Mouse (Mus musculus) forebrain, embryonic 15.5 days (tissue): ENCODE measurements at regions not wholly inside any gene's neighbourhood (a gene's known extent, or its start where the extent isn't known, plus 50 kb on each side); places are given as distances from the start of the nearest gene placed in this dataset.

ENCODE experiments used
- ATAC-seq: fragments of 200-750 bp; cut with Nextera tagmentation; replicated peaks from 2 replicates; pipeline ENCODE4 v1.8.0; 2017; ENCODE audit warnings: mild to moderate bottlenecking, moderate TSS enrichment, moderate library complexity
- H3K27ac ChIP-seq: fragments of 300-500 bp; sonication (generic); replicated peaks from 2 replicates; pipeline ENCODE4 v1.5.1; 2015; ENCODE audit warnings: mild to moderate bottlenecking, inconsistent platforms
- H3K27me3 ChIP-seq: fragments of 300-500 bp; sonication (generic); 2 replicates; pipeline ENCODE4 v1.6.1; 2015; ENCODE audit warnings: inconsistent platforms
- H3K36me3 ChIP-seq: fragments of 300-500 bp; sonication (generic); 2 replicates; pipeline ENCODE4 v1.6.1; 2015; ENCODE audit warnings: mild to moderate bottlenecking, inconsistent platforms
- H3K4me1 ChIP-seq: fragments of 300-500 bp; sonication (generic); 2 replicates; pipeline ENCODE4 v1.6.1; 2015; ENCODE audit warnings: inconsistent platforms
- H3K4me2 ChIP-seq: fragments of 300-500 bp; sonication (generic); replicated peaks from 2 replicates; pipeline ENCODE4 v1.6.1; 2015; ENCODE audit warnings: mild to moderate bottlenecking, inconsistent platforms
- H3K4me3 ChIP-seq: fragments of 300-500 bp; sonication (generic); 2 replicates; pipeline ENCODE4 v1.5.1; 2015; ENCODE audit warnings: mild to moderate bottlenecking, inconsistent platforms
- H3K9ac ChIP-seq: fragments of 300-500 bp; sonication (generic); replicated peaks from 2 replicates; pipeline ENCODE4 v1.6.1; 2015; ENCODE audit warnings: mild to moderate bottlenecking, inconsistent platforms
- H3K9me3 ChIP-seq: fragments of 300-500 bp; sonication (generic); 2 replicates; pipeline ENCODE4 v1.6.1; 2016; ENCODE audit warnings: inconsistent platforms
- WGBS: fragments of 180-500 bp; shearing (Covaris S2); methylation state at CpG from one replicate; pipeline ENCODE4 v1.1.7; 2015; ENCODE audit warnings: mixed read lengths; 5-methylcytosine and 5-hydroxymethylcytosine counted together

DNA sequence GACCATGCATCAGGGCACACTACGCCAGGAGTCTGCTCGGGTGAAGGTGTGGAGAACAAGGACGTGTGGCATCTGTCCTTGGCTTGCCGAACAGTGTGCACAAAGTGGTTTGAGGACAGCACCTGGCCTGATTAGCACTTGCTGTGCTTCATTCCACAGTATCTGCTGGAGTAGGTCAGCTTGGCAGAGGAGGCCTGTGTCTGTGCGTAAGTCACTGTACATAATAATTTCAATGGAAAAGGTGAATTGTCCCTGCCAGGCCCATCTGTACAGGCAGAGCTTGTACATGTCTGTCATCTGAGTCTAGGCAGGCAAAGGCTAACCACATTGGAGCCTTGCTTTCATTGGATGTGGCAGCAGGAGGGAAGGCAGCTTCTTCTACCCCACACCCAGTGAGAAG lies 979.5 kb upstream of the Car8 start:
- ATAC-seq, result no peak
- Histone ChIP-seq H3K4me3 (no peak overlapping the region), H3K4me1 (no peaks in the 10 kb centered on the region), H3K9ac (no peak overlapping the region), H3K36me3 (no peaks in the 10 kb centered on the region), H3K9me3 (no peaks in the 10 kb centered on the region), H3K27me3 (no peaks in the 10 kb centered on the region), H3K4me2 (no peak overlapping the region), H3K27ac (no peak overlapping the region)
- 86% methylated on average over 5 of the region's 5 CpGs for WGBS

GRCm38 (mm10) chr4:9208606-9209005 lies 969.8 kb upstream of the Car8 start:
- no peak overlapping the region for H3K4me2 ChIP-seq
- H3K4me3 ChIP-seq, result no peak overlapping the region

GRCm38 (mm10) chr4:9200012-9200411 lies 961.2 kb upstream of the Car8 start:
- no peak overlapping the region for H3K9ac ChIP-seq
- no peak overlapping the region for H3K4me2 ChIP-seq
- H3K4me1 ChIP-seq, result peaks cover 3% of the 10 kb centered on the region; the same call in 1 of the 2 replicates
- H3K4me3 ChIP-seq, result no peak overlapping the region
- 0 out of 2 replicates have a peak, but pooled peaks have one; percentile 26 for ATAC-seq
- WGBS, result 83% methylated on average over 2 of the region's 2 CpGs
- no peaks in the 10 kb centered on the region for H3K9me3 ChIP-seq
- H3K36me3 ChIP-seq, result no peaks in the 10 kb centered on the region
- H3K27ac ChIP-seq, result 0 out of 2 replicates have a peak overlapping the region, but pooled peaks have one; percentile 12
- H3K27me3 ChIP-seq, result no peaks in the 10 kb centered on the region

More at GRCm38 (mm10) chr4:9208606-9209005, 969.8 kb upstream of the Car8 start:
- H3K4me1 ChIP-seq, result no peaks in the 10 kb centered on the region
- no peak overlapping the region for H3K9ac ChIP-seq
- H3K27ac ChIP-seq, result no peak overlapping the region
- no peak for ATAC-seq
- H3K9me3 ChIP-seq, result no peaks in the 10 kb centered on the region
- 19% methylated on average over 2 of the region's 2 CpGs for WGBS
- H3K36me3 ChIP-seq, result no peaks in the 10 kb centered on the region
- no peaks in the 10 kb centered on the region for H3K27me3 ChIP-seq

DNA sequence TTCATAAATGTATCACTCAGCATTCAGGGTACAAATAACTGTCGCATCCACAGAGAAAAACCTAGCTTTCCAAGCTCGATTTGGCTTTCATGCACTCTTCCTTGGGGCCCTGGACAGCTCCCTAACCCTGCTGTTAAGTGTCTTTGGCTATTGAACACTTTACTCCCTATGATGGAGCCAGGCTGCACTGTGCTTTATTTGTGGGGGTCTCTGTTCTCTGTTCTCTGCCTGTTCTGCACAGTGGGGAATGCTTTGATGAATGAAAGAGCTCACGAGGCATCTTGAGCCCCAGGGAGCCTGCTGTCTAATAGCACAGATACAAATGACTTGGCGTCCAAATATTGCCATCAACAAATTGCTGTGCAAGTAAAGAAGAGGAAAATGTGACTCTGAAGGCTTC lies 957.6 kb upstream of the Car8 start:
- 28% methylated on average over 4 of the region's 4 CpGs for WGBS
- H3K27ac ChIP-seq, result no peak overlapping the region
- ATAC-seq, result no peak

DNA sequence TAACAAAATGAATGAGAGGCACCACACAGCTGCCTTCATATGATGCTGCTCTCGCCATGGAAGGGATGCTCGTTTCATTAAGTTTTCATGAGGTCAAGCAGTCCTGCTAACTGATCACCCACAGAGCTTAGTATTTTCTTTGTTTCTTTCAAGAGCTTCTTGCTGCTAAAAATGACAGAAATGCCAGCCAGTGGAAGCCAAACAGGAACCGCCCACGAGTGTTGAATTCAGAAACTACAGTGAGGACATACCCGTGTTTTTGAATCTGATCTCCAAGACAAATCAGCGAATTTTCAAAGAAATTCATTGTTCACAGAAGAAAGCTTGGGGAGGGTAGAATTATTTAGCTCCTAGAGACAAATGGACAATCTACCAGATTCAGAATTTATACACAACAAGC lies 954.3 kb upstream of the Car8 start:
- no peak for ATAC-seq
- Histone ChIP-seq H3K4me2 (no peak overlapping the region), H3K4me1 (peaks cover 3% of the 10 kb centered on the region; the same call in 1 of the 2 replicates), H3K4me3 (no peak overlapping the region), H3K27me3 (no peaks in the 10 kb centered on the region), H3K9me3 (no peaks in the 10 kb centered on the region), H3K9ac (no peak overlapping the region), H3K36me3 (no peaks in the 10 kb centered on the region), H3K27ac (no peak overlapping the region)
- WGBS, result 44% methylated on average over 6 of the region's 6 CpGs

More for the DNA sequence above, 957.6 kb upstream of the Car8 start:
- Histone ChIP-seq H3K4me3 (no peak overlapping the region), H3K27me3 (no peaks in the 10 kb centered on the region), H3K9me3 (no peaks in the 10 kb centered on the region), H3K4me2 (no peak overlapping the region), H3K36me3 (no peaks in the 10 kb centered on the region), H3K4me1 (peaks cover 3% of the 10 kb centered on the region; the same call in 1 of the 2 replicates), H3K9ac (no peak overlapping the region)

DNA sequence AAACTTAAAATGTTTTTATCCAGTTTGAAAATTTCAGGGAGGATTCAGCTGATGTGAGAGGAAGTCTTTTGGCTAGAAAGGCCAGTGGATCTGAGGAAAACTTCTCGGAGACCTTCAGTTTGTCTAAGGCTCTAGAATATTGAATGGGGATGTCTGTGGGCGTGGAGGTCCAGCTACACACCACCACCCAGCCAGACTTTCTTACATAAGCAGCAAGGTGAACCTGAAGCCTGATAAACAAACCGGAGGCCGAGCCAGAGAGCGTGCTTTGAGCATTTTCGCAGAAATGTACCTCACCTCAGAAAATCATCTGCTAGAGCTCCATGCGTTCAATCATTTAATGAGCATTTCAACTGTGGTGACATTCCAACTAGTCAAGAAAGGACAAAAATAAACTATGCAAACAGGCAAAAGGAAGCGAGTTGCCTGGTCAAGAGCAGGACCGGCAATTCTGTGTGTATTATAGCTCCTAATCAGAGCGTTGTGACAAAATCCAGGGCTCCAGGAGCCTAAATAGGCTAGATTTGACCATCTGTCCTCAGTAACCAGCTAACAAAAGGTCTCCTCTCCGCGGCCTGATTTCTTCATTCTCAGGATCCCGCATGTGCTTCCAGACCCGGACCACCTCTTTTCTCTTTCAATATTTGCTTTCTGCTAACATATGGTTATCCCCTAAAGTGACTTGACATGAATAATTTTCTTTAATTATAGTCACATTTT lies 946.5 kb upstream of the Car8 start:
- Histone ChIP-seq H3K4me3 (peak overlapping the region; percentile 30; the same call in 1 of the 2 replicates), H3K9ac (no peak overlapping the region; the same call in 1 of the 2 replicates), H3K4me2 (peak overlapping the region; percentile 46; the same call in 1 of the 2 replicates), H3K36me3 (no peaks in the 10 kb centered on the region), H3K27me3 (no peaks in the 10 kb centered on the region), H3K9me3 (no peaks in the 10 kb centered on the region), H3K4me1 (peaks cover 17% of the 10 kb centered on the region), H3K27ac (peak overlapping the region; percentile 61; the same call in 1 of the 2 replicates)
- ATAC-seq, result no peak
- WGBS, result 41% methylated on average over 14 of the region's 14 CpGs

DNA sequence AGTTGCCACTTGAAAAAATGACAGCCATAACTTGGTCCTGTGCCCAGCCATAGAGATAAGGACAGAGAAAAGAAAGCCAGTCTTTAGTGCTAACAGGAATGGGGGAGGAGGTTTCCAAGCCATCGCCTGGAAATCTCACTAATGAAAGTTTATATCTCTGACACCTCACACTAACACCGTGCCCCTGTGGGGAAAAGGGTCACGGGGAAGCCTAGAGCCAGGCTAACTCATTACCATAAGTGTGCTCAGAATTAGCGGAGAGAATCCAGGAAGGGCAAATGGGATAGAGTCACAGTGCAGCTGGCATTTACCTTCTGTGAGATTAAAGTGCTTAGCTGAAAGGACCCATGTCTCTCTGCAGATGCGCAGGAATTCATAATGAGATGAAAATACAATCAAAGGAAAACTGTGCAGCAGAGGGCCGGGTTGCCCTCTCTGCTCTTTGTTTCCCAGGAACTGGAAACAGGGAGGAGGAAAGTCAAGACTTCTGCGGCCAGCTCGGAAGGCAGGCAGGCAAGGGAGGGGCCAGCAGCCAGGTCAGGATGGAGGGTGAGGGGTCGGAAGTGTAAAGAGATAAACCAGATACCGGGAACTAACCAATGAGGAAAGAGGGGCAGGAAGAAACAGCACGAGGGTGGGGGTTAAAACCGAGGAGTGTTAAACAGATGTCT lies 945.7 kb upstream of the Car8 start:
- peak; percentile 78 for ATAC-seq
- Histone ChIP-seq H3K27me3 (no peaks in the 10 kb centered on the region), H3K36me3 (no peaks in the 10 kb centered on the region), H3K4me3 (peak overlapping the region; percentile 30), H3K9me3 (no peaks in the 10 kb centered on the region), H3K9ac (no peak overlapping the region; the same call in 1 of the 2 replicates), H3K27ac (peak overlapping the region; percentile 61), H3K4me2 (peak overlapping the region; percentile 46), H3K4me1 (peaks cover 17% of the 10 kb centered on the region)
- WGBS, result 1% methylated on average over 12 of the region's 12 CpGs

DNA sequence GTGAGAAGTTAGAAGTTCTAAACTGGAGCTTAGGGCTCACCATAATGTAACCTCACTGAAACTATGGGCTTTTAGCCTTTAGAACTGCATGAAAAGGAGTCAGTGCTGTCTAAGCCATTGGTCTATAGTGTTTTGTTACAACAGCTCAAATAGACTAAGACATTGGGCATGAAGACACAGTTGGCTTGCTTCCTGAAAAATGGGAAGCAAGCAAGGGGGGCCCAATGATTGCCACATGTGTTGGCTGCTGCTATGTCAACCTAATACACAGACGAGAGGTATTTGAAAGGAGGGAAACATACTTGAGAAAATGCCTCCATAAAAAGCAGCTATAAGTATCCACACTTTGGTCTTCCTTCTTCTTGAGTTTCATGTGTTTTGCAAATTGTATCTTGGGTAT lies 935.5 kb upstream of the Car8 start:
- WGBS, result 90% methylated on average over 1 of the region's 1 CpGs
- Histone ChIP-seq H3K27me3 (no peaks in the 10 kb centered on the region), H3K36me3 (no peaks in the 10 kb centered on the region), H3K9me3 (no peaks in the 10 kb centered on the region), H3K4me2 (no peak overlapping the region), H3K27ac (no peak overlapping the region), H3K4me3 (no peak overlapping the region), H3K4me1 (no peaks in the 10 kb centered on the region), H3K9ac (no peak overlapping the region)
- ATAC-seq, result no peak

DNA sequence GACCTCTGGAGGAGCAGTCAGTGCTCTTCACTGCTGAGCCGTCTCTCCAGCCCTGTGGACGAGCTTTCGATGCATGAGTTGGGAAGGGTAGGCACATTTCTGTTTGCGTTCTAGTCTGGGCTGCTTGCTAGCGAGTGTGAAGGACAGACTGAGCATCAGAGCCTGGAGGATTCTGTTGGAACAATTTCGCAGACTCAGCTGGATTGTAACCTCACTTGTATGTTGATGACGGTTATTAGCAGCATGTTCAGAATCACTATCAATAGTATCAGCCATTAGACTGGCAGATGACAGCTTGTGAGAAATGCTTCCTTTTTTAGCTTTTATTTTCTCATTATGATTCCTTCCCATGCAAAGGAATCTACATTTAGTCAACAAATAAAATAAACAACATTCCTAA lies 923.5 kb upstream of the Car8 start:
- H3K4me2 ChIP-seq, result no peak overlapping the region
- no peak overlapping the region for H3K27ac ChIP-seq
- H3K4me3 ChIP-seq, result no peak overlapping the region
- H3K27me3 ChIP-seq, result no peaks in the 10 kb centered on the region
- ATAC-seq, result no peak
- no peaks in the 10 kb centered on the region for H3K9me3 ChIP-seq
- H3K9ac ChIP-seq, result no peak overlapping the region
- H3K4me1 ChIP-seq, result peaks cover 10% of the 10 kb centered on the region; the same call in 1 of the 2 replicates
- 77% methylated on average over 7 of the region's 7 CpGs for WGBS
- no peaks in the 10 kb centered on the region for H3K36me3 ChIP-seq

DNA sequence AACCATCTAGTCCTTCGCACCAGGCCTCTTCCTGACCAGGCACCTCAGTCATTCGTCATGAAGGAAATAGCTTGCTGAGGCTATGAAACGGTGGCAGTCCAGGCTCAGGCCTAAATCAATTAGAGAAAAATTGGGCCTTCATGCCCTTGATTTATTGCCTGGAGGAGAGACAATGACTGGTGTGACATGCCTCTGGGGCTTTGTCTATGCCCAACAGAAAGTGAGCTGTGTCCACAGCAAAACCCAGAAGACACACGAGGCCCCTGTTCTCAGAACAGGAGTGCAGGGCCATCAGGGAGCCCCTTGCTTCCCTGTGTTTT lies 922.9 kb upstream of the Car8 start:
- H3K9me3 ChIP-seq, result no peaks in the 10 kb centered on the region
- ATAC-seq, result no peak
- H3K4me2 ChIP-seq, result no peak overlapping the region
- H3K4me1 ChIP-seq, result peaks cover 10% of the 10 kb centered on the region; the same call in 1 of the 2 replicates
- no peaks in the 10 kb centered on the region for H3K27me3 ChIP-seq
- H3K27ac ChIP-seq, result no peak overlapping the region
- 58% methylated on average over 4 of the region's 4 CpGs for WGBS
- no peaks in the 10 kb centered on the region for H3K36me3 ChIP-seq
- no peak overlapping the region for H3K9ac ChIP-seq
- H3K4me3 ChIP-seq, result no peak overlapping the region

DNA sequence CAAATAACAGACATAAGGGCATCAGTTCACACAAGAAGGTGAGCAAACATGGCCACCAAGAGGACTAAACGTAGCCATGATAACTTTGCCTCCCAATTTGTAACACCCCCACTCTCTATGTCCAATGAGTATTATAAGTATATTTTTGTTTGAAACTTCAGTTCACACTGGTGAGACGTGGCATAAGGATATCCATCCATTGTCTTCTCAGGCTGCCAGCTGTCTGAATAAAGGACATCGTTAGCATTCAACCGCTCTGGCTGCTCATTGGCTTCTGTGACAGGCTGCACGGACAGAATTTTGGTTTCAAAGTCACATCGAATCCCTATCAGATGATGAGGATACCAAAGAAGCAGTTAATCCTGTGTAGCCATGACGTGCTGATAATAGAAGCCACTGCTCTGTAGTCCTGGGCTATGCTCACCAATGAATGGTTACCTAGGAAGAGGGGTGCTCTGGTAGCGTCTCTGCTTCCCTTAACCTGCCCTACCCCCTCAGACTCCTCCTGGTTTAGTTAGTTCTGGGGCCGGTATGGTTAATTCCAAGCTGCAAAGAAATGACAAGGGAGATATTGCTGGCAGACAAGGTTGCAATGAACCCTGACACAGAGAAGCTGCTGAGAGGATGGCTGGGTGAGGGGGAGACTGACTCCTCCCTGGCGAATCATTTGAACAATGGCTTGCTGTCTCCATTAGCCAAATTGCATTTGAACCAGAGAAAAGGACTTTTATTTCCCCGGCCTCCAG lies 922.4 kb upstream of the Car8 start:
- ATAC-seq, result no peak
- Histone ChIP-seq H3K4me3 (no peak overlapping the region), H3K36me3 (no peaks in the 10 kb centered on the region), H3K4me1 (peaks cover 10% of the 10 kb centered on the region; the same call in 1 of the 2 replicates), H3K9ac (no peak overlapping the region), H3K4me2 (no peak overlapping the region), H3K27ac (no peak overlapping the region), H3K9me3 (no peaks in the 10 kb centered on the region), H3K27me3 (no peaks in the 10 kb centered on the region)
- 34% methylated on average over 11 of the region's 11 CpGs for WGBS

DNA sequence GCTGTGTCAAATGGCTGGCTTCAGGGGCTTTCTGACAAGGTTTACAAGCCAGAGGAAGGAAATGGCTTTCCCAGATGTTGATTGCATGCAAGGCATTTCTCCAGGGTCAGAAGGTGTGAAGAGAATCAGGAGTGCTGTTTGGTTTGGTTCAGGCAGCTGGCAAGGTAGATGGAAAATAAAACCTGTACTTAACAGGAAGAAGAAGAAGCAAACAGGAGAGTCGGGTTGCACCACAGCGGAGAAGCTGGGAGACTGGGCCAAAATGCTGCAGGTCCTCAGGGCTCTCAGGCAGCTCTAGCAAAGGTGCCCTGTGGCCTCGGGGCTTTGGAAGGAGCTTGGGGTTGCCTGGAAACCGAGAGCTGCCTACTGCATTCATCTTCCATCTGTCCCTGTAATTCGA lies 908.9 kb upstream of the Car8 start:
- no peak overlapping the region for H3K4me2 ChIP-seq
- no peaks in the 10 kb centered on the region for H3K9me3 ChIP-seq
- no peaks in the 10 kb centered on the region for H3K36me3 ChIP-seq
- WGBS, result 53% methylated on average over 5 of the region's 5 CpGs
- H3K27ac ChIP-seq, result no peak overlapping the region
- ATAC-seq, result no peak
- peaks cover 6% of the 10 kb centered on the region; the same call in 1 of the 2 replicates for H3K4me1 ChIP-seq
- H3K4me3 ChIP-seq, result no peak overlapping the region
- no peaks in the 10 kb centered on the region for H3K27me3 ChIP-seq
- no peak overlapping the region for H3K9ac ChIP-seq
